Mouse (Mus musculus) mesoderm, embryonic 11.5 days (tissue): ENCODE measurements around the gene Rtl8b.
"Not testable (repeated sequence)": the region's sequence is repeated elsewhere in the genome, so short reads cannot be mapped to it uniquely, and the experiment has no call there.

ENCODE experiments used
- DNase-seq: peaks from one replicate; pipeline ENCODE4 v3.0.0-alpha.2; 2012; ENCODE audit warnings: low read depth, low spot score

Gene Rtl8b

DNA sequence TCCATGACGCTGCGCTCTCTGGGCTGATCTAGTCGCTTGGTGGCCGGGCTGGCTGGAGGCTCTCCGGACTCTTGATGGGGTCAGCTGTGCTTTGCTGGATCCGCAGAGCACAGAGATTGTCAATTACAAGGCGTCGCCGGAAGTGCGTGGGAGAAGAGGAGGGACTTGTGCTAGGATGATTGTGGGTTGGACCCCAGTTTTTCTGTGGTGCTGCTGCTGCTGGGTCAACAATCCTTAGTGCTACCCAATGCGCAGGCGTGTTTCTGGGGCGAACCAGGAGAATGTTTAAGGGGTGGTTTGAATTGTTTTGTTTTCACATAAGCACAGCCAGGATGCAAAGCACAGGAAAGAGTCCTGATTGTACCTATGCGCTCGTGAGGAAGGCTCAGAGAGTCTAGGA lies at the start of gene Rtl8b:
TSS of gene Rtl8b (minus strand) at position 115 of the 400 bp plus-strand sequence.
- peak; percentile 84 for DNase-seq

GRCm38 (mm10) chrX:53716323-53717182 lies 46.3 kb upstream of the Rtl8b start:
- peak; percentile 66 for DNase-seq

DNA sequence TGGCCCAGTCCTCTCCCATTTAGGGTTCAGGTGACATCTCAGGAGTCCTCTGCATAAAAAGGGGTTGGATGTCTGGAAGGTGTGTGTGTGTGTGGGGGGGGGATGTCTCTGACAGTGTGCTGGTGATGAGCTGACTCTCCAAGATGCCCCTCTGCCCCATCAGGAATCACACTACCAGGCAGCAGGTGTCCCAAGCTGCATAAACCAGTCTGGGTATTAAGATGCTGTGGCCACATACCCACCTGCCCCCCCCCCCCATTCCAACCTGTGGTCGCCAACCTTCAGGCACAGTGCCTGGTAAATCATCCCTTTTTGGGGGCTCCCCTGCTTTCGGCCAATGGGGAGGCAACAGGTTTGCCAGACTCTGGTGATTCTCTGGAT lies 45.7 kb upstream of the Rtl8b start:
- DNase-seq = no peak

DNA sequence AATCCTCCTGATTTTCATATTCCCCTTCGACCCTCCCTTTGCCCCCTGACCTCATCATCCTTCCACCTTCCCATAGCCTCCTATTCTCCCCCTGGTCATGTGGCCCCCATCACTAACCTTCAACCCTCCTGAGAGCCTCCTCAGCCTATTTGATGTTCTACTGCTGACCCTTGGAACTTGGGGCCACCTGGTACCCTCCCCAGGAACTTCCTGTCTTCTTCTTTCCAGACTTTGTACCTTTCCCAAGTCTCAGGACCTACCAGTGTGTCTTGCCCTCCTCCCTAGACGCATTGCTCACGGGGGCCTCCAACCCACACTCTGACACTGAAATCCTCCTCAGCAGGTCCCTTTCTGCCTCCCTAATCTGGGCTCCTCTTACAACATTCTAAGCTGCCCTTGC lies 32.5 kb upstream of the Rtl8b start:
- no peak for DNase-seq

GRCm38 (mm10) chrX:53699225-53699624 lies 29.0 kb upstream of the Rtl8b start:
- no peak for DNase-seq

- no peak for DNase-seq
Measured at GRCm38 (mm10) chrX:53694008-53694777, 24.0 kb upstream of the Rtl8b start.

- DNase-seq = no peak
Measured at GRCm38 (mm10) chrX:53693141-53693540, 22.9 kb upstream of the Rtl8b start.

GRCm38 (mm10) chrX:53692065-53692464 lies 21.9 kb upstream of the Rtl8b start:
- DNase-seq = no peak

DNA sequence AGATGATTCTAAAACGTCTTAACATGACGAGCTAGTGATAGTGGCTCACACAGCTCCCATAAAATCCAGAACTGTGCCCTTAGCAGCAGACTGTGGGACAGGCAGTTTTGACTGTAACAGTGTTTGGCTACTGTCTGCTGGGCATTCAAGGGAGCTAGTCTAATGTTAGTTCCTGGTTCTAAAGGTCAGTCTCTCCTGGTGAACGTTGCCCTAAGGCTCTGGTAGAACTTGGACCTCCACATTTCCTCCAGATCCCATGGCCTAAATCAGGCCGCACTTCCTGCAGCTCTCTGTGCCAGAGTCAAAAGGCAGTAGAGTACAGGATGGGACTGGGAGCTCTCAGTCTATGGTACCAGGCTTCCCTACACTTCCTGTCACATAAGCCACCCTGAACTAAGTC lies 14.5 kb upstream of the Rtl8b start:
- DNase-seq = not testable (repeated sequence)

- not testable (repeated sequence) for DNase-seq
Measured at GRCm38 (mm10) chrX:53682650-53683049, 12.4 kb upstream of the Rtl8b start.

DNA sequence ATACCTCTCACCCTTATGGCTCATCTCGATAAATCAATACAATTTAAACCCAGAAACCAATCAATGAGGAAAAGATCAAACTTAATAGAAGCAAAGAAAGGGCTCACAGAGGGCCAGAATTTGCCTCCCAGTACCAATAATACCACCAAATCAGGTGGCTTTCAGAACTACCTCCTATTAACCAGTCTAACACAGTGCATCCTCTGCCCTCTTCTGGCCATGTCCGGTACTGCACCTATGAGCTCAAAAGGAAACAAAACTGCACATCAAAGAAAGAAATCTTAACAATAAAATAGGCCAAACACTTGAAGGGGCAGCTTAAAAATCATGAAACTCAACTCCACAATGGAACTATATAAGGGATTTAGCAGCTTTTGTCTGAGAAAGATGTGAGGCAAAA lies 6.7 kb upstream of the Rtl8b start:
- DNase-seq = not testable (repeated sequence)

- not testable (repeated sequence) for DNase-seq
Measured at GRCm38 (mm10) chrX:53670696-53671095, 488 bp upstream of the Rtl8b start.

DNA sequence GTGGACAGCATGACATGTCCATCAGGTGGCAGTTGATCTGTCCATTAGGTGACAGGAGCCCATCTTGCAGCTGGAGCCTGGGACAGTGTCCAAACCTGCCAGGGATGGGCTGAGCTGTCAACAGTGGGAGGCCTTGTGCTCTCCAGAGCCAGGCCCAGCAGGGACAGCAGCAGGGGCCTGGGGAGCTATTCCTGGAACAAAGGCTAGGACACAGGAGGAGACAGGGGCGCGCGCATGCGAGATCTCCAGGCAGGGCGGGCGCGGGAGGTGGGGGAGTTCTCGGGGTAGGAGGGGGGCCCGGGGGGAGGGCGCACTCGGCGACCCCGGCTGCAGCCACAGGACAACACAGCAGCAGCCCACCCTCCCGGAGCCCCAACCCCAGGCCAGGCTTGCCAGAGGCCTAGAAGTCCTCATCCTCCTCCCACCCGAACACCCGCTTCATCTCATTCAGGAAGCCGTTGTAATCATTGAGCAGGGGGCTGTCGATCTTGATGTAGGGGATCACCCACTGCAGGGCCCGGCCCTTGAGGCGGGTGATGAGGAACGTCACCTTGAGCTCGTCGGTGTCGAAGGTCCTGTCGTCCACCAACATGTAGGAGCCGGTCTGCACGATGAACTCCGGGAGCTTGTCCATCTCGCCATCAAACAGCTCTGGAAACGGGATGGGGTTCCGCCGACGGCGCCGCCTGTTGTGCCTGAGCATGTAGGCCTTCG lies 494 bp downstream of the Rtl8b start:
- DNase-seq = not testable (repeated sequence)

GRCm38 (mm10) chrX:53652917-53653316 lies 17.3 kb downstream of the Rtl8b start:
- DNase-seq = not testable (repeated sequence)

- DNase-seq = no peak
Measured at GRCm38 (mm10) chrX:53645885-53646284, 24.3 kb downstream of the Rtl8b start.

DNA sequence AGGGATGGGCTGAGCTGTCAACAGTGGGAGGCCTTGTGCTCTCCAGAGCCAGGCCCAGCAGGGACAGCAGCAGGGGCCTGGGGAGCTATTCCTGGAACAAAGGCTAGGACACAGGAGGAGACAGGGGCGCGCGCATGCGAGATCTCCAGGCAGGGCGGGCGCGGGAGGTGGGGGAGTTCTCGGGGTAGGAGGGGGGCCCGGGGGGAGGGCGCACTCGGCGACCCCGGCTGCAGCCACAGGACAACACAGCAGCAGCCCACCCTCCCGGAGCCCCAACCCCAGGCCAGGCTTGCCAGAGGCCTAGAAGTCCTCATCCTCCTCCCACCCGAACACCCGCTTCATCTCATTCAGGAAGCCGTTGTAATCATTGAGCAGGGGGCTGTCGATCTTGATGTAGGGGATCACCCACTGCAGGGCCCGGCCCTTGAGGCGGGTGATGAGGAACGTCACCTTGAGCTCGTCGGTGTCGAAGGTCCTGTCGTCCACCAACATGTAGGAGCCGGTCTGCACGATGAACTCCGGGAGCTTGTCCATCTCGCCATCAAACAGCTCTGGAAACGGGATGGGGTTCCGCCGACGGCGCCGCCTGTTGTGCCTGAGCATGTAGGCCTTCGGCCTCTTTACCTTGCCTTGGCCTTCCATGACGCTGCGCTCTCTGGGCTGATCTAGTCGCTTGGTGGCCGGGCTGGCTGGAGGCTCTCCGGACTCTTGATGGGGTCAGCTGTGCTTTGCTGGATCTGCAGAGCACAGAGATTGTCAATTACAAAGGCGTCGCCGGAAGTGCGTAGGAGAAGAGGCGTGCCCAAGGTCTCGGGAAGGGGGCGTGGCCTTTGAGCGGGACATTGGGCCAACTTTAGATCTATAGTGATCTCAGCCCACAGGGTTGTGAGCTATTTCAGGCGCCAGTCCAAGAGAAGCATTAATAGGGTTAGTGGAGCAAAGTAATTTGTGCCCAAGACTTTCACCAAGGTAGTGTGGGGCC lies 26.9 kb downstream of the Rtl8b start, which contains the start of gene Rtl8a:
TSS of gene Rtl8a (minus strand) at position 703 of the 982 bp plus-strand sequence.
- peak; percentile 83 for DNase-seq

DNA sequence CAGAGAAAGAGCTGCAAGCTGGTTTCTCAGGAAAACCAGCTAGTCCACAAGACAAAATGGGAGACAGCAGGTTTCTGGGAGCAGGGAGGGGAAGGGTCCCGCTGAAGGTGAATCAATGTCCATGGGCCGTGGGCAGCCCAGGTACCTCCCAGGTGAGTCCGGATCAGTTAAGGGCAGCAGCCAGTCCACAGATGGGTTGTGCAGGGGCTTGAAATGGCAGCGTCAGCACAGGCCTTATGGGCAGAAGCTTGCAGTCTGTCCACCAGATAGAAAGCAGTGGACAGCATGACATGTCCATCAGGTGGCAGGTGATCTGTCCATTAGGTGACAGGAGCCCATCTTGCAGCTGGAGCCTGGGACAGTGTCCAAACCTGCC lies 27.6 kb downstream of the Rtl8b start:
- not testable (repeated sequence) for DNase-seq

DNA sequence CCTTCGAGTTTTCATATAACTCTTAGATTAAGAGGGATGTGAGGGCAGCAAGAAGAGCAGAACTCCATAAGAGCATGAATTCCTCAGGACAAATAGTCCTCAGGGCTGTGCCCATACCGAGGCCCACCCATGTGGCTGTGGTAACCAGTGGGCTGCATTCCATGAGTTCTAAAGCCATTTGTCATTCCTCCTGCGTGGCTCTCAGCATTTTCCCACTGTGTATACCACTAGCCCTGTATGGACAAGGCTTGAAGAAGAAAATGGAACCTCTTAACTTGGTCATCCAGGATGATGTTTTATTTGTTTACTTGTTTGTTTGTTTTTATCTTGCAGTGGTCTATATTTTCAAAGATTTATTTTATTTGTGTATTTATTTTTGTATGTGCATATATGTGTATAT lies 32.1 kb downstream of the Rtl8b start:
- not testable (repeated sequence) for DNase-seq
